Mouse (Mus musculus) layer of hippocampus, adult 11-12 months (tissue): ENCODE data around the gene Actl10.

Source experiments
- DNase-seq: peaks from one replicate; pipeline ENCODE4 v3.0.0; 2022; ENCODE audit warnings: low spot score

Gene Actl10

GRCm38 (mm10) chr2:154551927-154552326, 351 bp downstream of the Actl10 start:
- DNase-seq: no peak

- peak; percentile 76 for DNase-seq
Measured at GRCm38 (mm10) chr2:154552424-154552907, 890 bp downstream of the Actl10 start.

- DNase-seq: no peak
Measured at GRCm38 (mm10) chr2:154555235-154555634, 3.7 kb downstream of the Actl10 start.

- no peak for DNase-seq
Measured at GRCm38 (mm10) chr2:154557184-154557832, 5.7 kb downstream of the Actl10 start.

GRCm38 (mm10) chr2:154558264-154559039, 6.9 kb downstream of the Actl10 start, which contains the start of gene Necab3:
Gene Necab3, minus strand, starts transcription at chr2:154558890.
- peak; percentile 54 for DNase-seq

- DNase-seq: no peak
Measured at GRCm38 (mm10) chr2:154563612-154564170, 12.1 kb downstream of the Actl10 start.

- DNase-seq: no peak
Measured at GRCm38 (mm10) chr2:154565562-154565961, 14.0 kb downstream of the Actl10 start.

- DNase-seq: no peak
Measured at GRCm38 (mm10) chr2:154566641-154567040, 15.1 kb downstream of the Actl10 start.

- no peak for DNase-seq
Measured at GRCm38 (mm10) chr2:154567766-154568165, 16.2 kb downstream of the Actl10 start.

- DNase-seq: no peak
Measured at GRCm38 (mm10) chr2:154568329-154569070, 16.9 kb downstream of the Actl10 start.

- DNase-seq: no peak
Measured at GRCm38 (mm10) chr2:154569071-154569748, 17.6 kb downstream of the Actl10 start.

GRCm38 (mm10) chr2:154569836-154570286, 18.3 kb downstream of the Actl10 start, which contains the start of gene E2f1:
Gene E2f1, minus strand, starts transcription at chr2:154569892.
- peak; percentile 92 for DNase-seq

- DNase-seq: no peak
Measured at GRCm38 (mm10) chr2:154570666-154571065, 19.1 kb downstream of the Actl10 start.

- DNase-seq: no peak
Measured at GRCm38 (mm10) chr2:154571266-154571665, 19.7 kb downstream of the Actl10 start.

GRCm38 (mm10) chr2:154571976-154572375, 20.4 kb downstream of the Actl10 start:
- no peak for DNase-seq

- DNase-seq: no peak
Measured at GRCm38 (mm10) chr2:154572996-154573395, 21.4 kb downstream of the Actl10 start.

GRCm38 (mm10) chr2:154574271-154574670, 22.7 kb downstream of the Actl10 start:
- no peak for DNase-seq

- no peak for DNase-seq
Measured at GRCm38 (mm10) chr2:154576876-154577743, 25.5 kb downstream of the Actl10 start.

- no peak for DNase-seq
Measured at GRCm38 (mm10) chr2:154577744-154578067, 26.1 kb downstream of the Actl10 start.

- DNase-seq: no peak
Measured at GRCm38 (mm10) chr2:154580586-154580985, 29.0 kb downstream of the Actl10 start.

GRCm38 (mm10) chr2:154581421-154581820, 29.8 kb downstream of the Actl10 start:
- no peak for DNase-seq
